Mouse (Mus musculus): Measurements from ENCODE around the gene Vil1. TPM values are rescaled to one million over a fixed set of nuclear protein-coding genes. Genes with fewer than 3 reads are reported as not detected.

The Vil1 gene
- polyA plus RNA-seq, 1 experiment from 2014 or later: 0.21 TPM

- no peak overlapping the region for H3K9ac ChIP-seq (ENCODE audit: low read length)
- no peaks in the 10 kb centered on the region for H3K9me3 ChIP-seq (ENCODE audit: control insufficient read depth, low read length)
- WGBS: 84% methylated on average over 4 of the region's 4 CpGs
- no peak overlapping the region for H3K27ac ChIP-seq (ENCODE audit: low read depth, low read length)
- no peak overlapping the region for H3K4me2 ChIP-seq (ENCODE audit: low read depth, low read length, severe bottlenecking)
- H3K4me3 ChIP-seq (ENCODE audit: low read depth, low read length): no peak overlapping the region
- no peaks in the 10 kb centered on the region for H3K27me3 ChIP-seq (ENCODE audit: control insufficient read depth, insufficient read depth, low read length)
- DNase-seq (ENCODE audit: low spot score) (no peak), ATAC-seq (replicated peaks; ENCODE audit: low FRiP score) (no peak)
- peaks cover under 1% of the 10 kb centered on the region; the same call in 1 of the 2 replicates for H3K4me1 ChIP-seq (replicated peaks; ENCODE audit: control insufficient read depth, insufficient read depth, low read length)
- H3K36me3 ChIP-seq (ENCODE audit: control insufficient read depth, insufficient read depth, low read length): no peaks in the 10 kb centered on the region
Measured at GRCm38 (mm10) chr1:74373372-74373771, 35.8 kb upstream of the Vil1 start.

- no peak for ATAC-seq (replicated peaks; ENCODE audit: low FRiP score)
Measured at GRCm38 (mm10) chr1:74374980-74375379, 34.2 kb upstream of the Vil1 start, which contains the start of gene Slc11a1. Slc11a1 (plus strand) TSS chr1:74375195.

GRCm38 (mm10) chr1:74375561-74375960, 33.6 kb upstream of the Vil1 start:
- WGBS: 82% methylated on average over 10 of the region's 10 CpGs
- Histone ChIP-seq H3K4me2 (ENCODE audit: low read depth, low read length, severe bottlenecking) (no peak overlapping the region), H3K9me3 (ENCODE audit: control insufficient read depth, low read length) (no peaks in the 10 kb centered on the region), H3K36me3 (ENCODE audit: control insufficient read depth, insufficient read depth, low read length) (no peaks in the 10 kb centered on the region), H3K4me1 (replicated peaks; ENCODE audit: control insufficient read depth, insufficient read depth, low read length) (no peaks in the 10 kb centered on the region), H3K27me3 (ENCODE audit: control insufficient read depth, insufficient read depth, low read length) (no peaks in the 10 kb centered on the region), H3K9ac (ENCODE audit: low read length) (no peak overlapping the region), H3K27ac (ENCODE audit: low read depth, low read length) (no peak overlapping the region), H3K4me3 (ENCODE audit: low read depth, low read length) (no peak overlapping the region)
- ATAC-seq (replicated peaks; ENCODE audit: low FRiP score) (no peak), DNase-seq (ENCODE audit: low spot score) (no peak)

More at GRCm38 (mm10) chr1:74374980-74375379, 34.2 kb upstream of the Vil1 start, which contains the start of gene Slc11a1:
- H3K9ac ChIP-seq (ENCODE audit: low read length): no peak within 1 kb of the TSS; the same call in 1 of the 2 replicates
- WGBS: 73% methylated on average over 8 of the region's 8 CpGs
- no peak within 1 kb of the TSS for H3K4me3 ChIP-seq (ENCODE audit: low read depth, low read length)
- H3K27me3 ChIP-seq (ENCODE audit: control insufficient read depth, insufficient read depth, low read length): no peaks in the 10 kb centered on the region
- no peaks in the 10 kb centered on the region for H3K4me1 ChIP-seq (replicated peaks; ENCODE audit: control insufficient read depth, insufficient read depth, low read length)
- H3K36me3 ChIP-seq (ENCODE audit: control insufficient read depth, insufficient read depth, low read length): no peaks in the 10 kb centered on the region
- no peak within 1 kb of the TSS for H3K4me2 ChIP-seq (ENCODE audit: low read depth, low read length, severe bottlenecking)
- DNase-seq (ENCODE audit: low spot score): no peak
- no peaks in the 10 kb centered on the region for H3K9me3 ChIP-seq (ENCODE audit: control insufficient read depth, low read length)
- no peak within 1 kb of the TSS for H3K27ac ChIP-seq (ENCODE audit: low read depth, low read length)

GRCm38 (mm10) chr1:74376396-74376795, 32.8 kb upstream of the Vil1 start:
- no peak for DNase-seq (ENCODE audit: low spot score)
- H3K27ac ChIP-seq (ENCODE audit: low read depth, low read length): no peak overlapping the region
- H3K27me3 ChIP-seq (ENCODE audit: control insufficient read depth, insufficient read depth, low read length): no peaks in the 10 kb centered on the region
- no peak for ATAC-seq (replicated peaks; ENCODE audit: low FRiP score)
- no peaks in the 10 kb centered on the region for H3K4me1 ChIP-seq (replicated peaks; ENCODE audit: control insufficient read depth, insufficient read depth, low read length)
- no peaks in the 10 kb centered on the region for H3K36me3 ChIP-seq (ENCODE audit: control insufficient read depth, insufficient read depth, low read length)
- H3K9me3 ChIP-seq (ENCODE audit: control insufficient read depth, low read length): no peaks in the 10 kb centered on the region
- H3K9ac ChIP-seq (ENCODE audit: low read length): no peak overlapping the region
- no peak overlapping the region for H3K4me2 ChIP-seq (ENCODE audit: low read depth, low read length, severe bottlenecking)
- whole genome bisulfite sequencing: 91% methylated on average over 4 of the region's 4 CpGs
- H3K4me3 ChIP-seq (ENCODE audit: low read depth, low read length): no peak overlapping the region

GRCm38 (mm10) chr1:74379058-74379504, 30.1 kb upstream of the Vil1 start:
- Histone ChIP-seq H3K4me3 (ENCODE audit: low read depth, low read length) (no peak overlapping the region), H3K9me3 (ENCODE audit: control insufficient read depth, low read length) (no peaks in the 10 kb centered on the region), H3K27me3 (ENCODE audit: control insufficient read depth, insufficient read depth, low read length) (no peaks in the 10 kb centered on the region), H3K36me3 (ENCODE audit: control insufficient read depth, insufficient read depth, low read length) (no peaks in the 10 kb centered on the region), H3K9ac (ENCODE audit: low read length) (no peak overlapping the region), H3K4me1 (replicated peaks; ENCODE audit: control insufficient read depth, insufficient read depth, low read length) (no peaks in the 10 kb centered on the region), H3K4me2 (ENCODE audit: low read depth, low read length, severe bottlenecking) (no peak overlapping the region), H3K27ac (ENCODE audit: low read depth, low read length) (no peak overlapping the region)
- ATAC-seq (replicated peaks; ENCODE audit: low FRiP score) (no peak), DNase-seq (ENCODE audit: low spot score) (no peak)
- WGBS: 87% methylated on average over 7 of the region's 7 CpGs

GRCm38 (mm10) chr1:74380484-74380883, 28.7 kb upstream of the Vil1 start:
- ATAC-seq (replicated peaks; ENCODE audit: low FRiP score): no peak

GRCm38 (mm10) chr1:74381588-74382021, 27.6 kb upstream of the Vil1 start:
- Histone ChIP-seq H3K9me3 (ENCODE audit: control insufficient read depth, low read length) (no peaks in the 10 kb centered on the region), H3K4me3 (ENCODE audit: low read depth, low read length) (no peak overlapping the region), H3K36me3 (ENCODE audit: control insufficient read depth, insufficient read depth, low read length) (no peaks in the 10 kb centered on the region), H3K27ac (ENCODE audit: low read depth, low read length) (no peak overlapping the region), H3K4me1 (replicated peaks; ENCODE audit: control insufficient read depth, insufficient read depth, low read length) (no peaks in the 10 kb centered on the region), H3K4me2 (ENCODE audit: low read depth, low read length, severe bottlenecking) (no peak overlapping the region), H3K27me3 (ENCODE audit: control insufficient read depth, insufficient read depth, low read length) (no peaks in the 10 kb centered on the region), H3K9ac (ENCODE audit: low read length) (no peak overlapping the region)
- DNase-seq (ENCODE audit: low spot score) (no peak), ATAC-seq (replicated peaks; ENCODE audit: low FRiP score) (no peak)
- 94% methylated on average over 10 of the region's 10 CpGs for WGBS

More at GRCm38 (mm10) chr1:74380484-74380883, 28.7 kb upstream of the Vil1 start:
- WGBS: 90% methylated on average over 5 of the region's 5 CpGs
- Histone ChIP-seq H3K36me3 (ENCODE audit: control insufficient read depth, insufficient read depth, low read length) (no peaks in the 10 kb centered on the region), H3K4me1 (replicated peaks; ENCODE audit: control insufficient read depth, insufficient read depth, low read length) (no peaks in the 10 kb centered on the region), H3K4me3 (ENCODE audit: low read depth, low read length) (no peak overlapping the region), H3K9ac (ENCODE audit: low read length) (no peak overlapping the region), H3K27ac (ENCODE audit: low read depth, low read length) (no peak overlapping the region), H3K27me3 (ENCODE audit: control insufficient read depth, insufficient read depth, low read length) (no peaks in the 10 kb centered on the region), H3K4me2 (ENCODE audit: low read depth, low read length, severe bottlenecking) (no peak overlapping the region), H3K9me3 (ENCODE audit: control insufficient read depth, low read length) (no peaks in the 10 kb centered on the region)
- DNase-seq (ENCODE audit: low spot score): no peak

- no peak for DNase-seq (ENCODE audit: low spot score)
- Histone ChIP-seq H3K4me2 (ENCODE audit: low read depth, low read length, severe bottlenecking) (no peak overlapping the region), H3K9me3 (ENCODE audit: control insufficient read depth, low read length) (no peaks in the 10 kb centered on the region), H3K27me3 (ENCODE audit: control insufficient read depth, insufficient read depth, low read length) (no peaks in the 10 kb centered on the region), H3K27ac (ENCODE audit: low read depth, low read length) (no peak overlapping the region), H3K36me3 (ENCODE audit: control insufficient read depth, insufficient read depth, low read length) (no peaks in the 10 kb centered on the region), H3K4me3 (ENCODE audit: low read depth, low read length) (no peak overlapping the region), H3K9ac (ENCODE audit: low read length) (no peak overlapping the region), H3K4me1 (replicated peaks; ENCODE audit: control insufficient read depth, insufficient read depth, low read length) (peaks cover 3% of the 10 kb centered on the region; the same call in 1 of the 2 replicates)
- 95% methylated on average over 13 of the region's 13 CpGs for WGBS
- no peak for ATAC-seq (replicated peaks; ENCODE audit: low FRiP score)
Measured at GRCm38 (mm10) chr1:74383385-74383784, 25.8 kb upstream of the Vil1 start.

GRCm38 (mm10) chr1:74384525-74384924, 24.7 kb upstream of the Vil1 start:
- H3K4me3 ChIP-seq (ENCODE audit: low read depth, low read length): no peak overlapping the region
- no peaks in the 10 kb centered on the region; the same call in 1 of the 2 replicates for H3K27me3 ChIP-seq (ENCODE audit: control insufficient read depth, insufficient read depth, low read length)
- H3K4me1 ChIP-seq (replicated peaks; ENCODE audit: control insufficient read depth, insufficient read depth, low read length): peaks cover 3% of the 10 kb centered on the region; the same call in 1 of the 2 replicates
- H3K9ac ChIP-seq (ENCODE audit: low read length): no peak overlapping the region
- DNase-seq (ENCODE audit: low spot score) (no peak), ATAC-seq (replicated peaks; ENCODE audit: low FRiP score) (no peak)
- H3K36me3 ChIP-seq (ENCODE audit: control insufficient read depth, insufficient read depth, low read length): no peaks in the 10 kb centered on the region
- H3K27ac ChIP-seq (ENCODE audit: low read depth, low read length): no peak overlapping the region
- H3K4me2 ChIP-seq (ENCODE audit: low read depth, low read length, severe bottlenecking): no peak overlapping the region
- 86% methylated on average over 8 of the region's 8 CpGs for WGBS
- H3K9me3 ChIP-seq (ENCODE audit: control insufficient read depth, low read length): no peaks in the 10 kb centered on the region
